12 mouse cellular contexts compared by ENCODE assay signal in genomic region chr11:51551253-51551652, GRCm38 (mm10). TPM values are rescaled to one million over a fixed set of nuclear protein-coding genes. Genes with fewer than 3 reads are reported as not detected.
DNase-seq lines count a peak whose midpoint lies in the region; ATAC-seq and TF ChIP-seq lines count a peak whose summit lies in the region.
"Had no signal": no experiment of that assay in that cellular context is flagged by ENCODE, and none has a peak within 500 bp of the region (broad histone marks: within the 10 kb centered on the region; RNA-seq: fewer than 3 reads in every experiment).

No protein-coding gene starts in this region.

- no peak overlapping the region for H3K4me3 ChIP-seq in hindbrain, embryonic 13.5 days
- H3K4me3 ChIP-seq: midbrain, embryonic 15.5 days had no signal

- H3K4me1 ChIP-seq in hindbrain, embryonic 13.5 days (replicated peaks) = peaks cover 19% of the 10 kb centered on the region
- H3K4me1 ChIP-seq: midbrain, embryonic 15.5 days had no signal

- TF ChIP-seq POLR2A in brain, embryonic 14.5 days (IDR thresholded peaks at IDR 0.05; ENCODE audit: borderline replicate concordance, extremely low read depth, insufficient read depth, insufficient read length, poor library complexity, severe bottlenecking) = no peak

- no peaks in the 10 kb centered on the region for H3K9me3 ChIP-seq in hindbrain, embryonic 13.5 days
- H3K9me3 ChIP-seq: midbrain, embryonic 15.5 days had no signal

- peak; percentile 10 for DNase-seq in kidney, adult 11 months
- no peak for DNase-seq in kidney, adult 18-20 months
- peak; percentile 53 for DNase-seq in brain, embryonic 14.5 days (ENCODE audit: low read depth)
- DNase-seq in kidney, postnatal 10 days = peak; percentile 70
- no peak for DNase-seq in thymus, postnatal 0 days (ENCODE audit: low spot score)
- DNase-seq: adrenal gland, postnatal 25 days; gastrocnemius, postnatal 10 days; left cerebral cortex, postnatal 4 days had no signal

- no peak overlapping the region for H3K27ac ChIP-seq in hindbrain, embryonic 13.5 days
- H3K27ac ChIP-seq: midbrain, embryonic 15.5 days had no signal

- peak; percentile 76 for ATAC-seq in megakaryocyte progenitor cell, adult 5-6 weeks (replicated peaks; ENCODE audit: poor library complexity)
- no peak for ATAC-seq in hindbrain, embryonic 13.5 days (ENCODE audit: low FRiP score)
- ATAC-seq in cerebellum, adult (ENCODE audit: insufficient number of reproducible peaks, low FRiP score, low TSS enrichment) = no peak
- ATAC-seq: midbrain, embryonic 15.5 days had no signal

- H3K4me2 ChIP-seq in hindbrain, embryonic 13.5 days = no peak overlapping the region
- H3K4me2 ChIP-seq: midbrain, embryonic 15.5 days had no signal

- no peaks in the 10 kb centered on the region for H3K36me3 ChIP-seq in hindbrain, embryonic 13.5 days
- H3K36me3 ChIP-seq: midbrain, embryonic 15.5 days had no signal

- no peak overlapping the region for H3K9ac ChIP-seq in hindbrain, embryonic 13.5 days
- H3K9ac ChIP-seq: midbrain, embryonic 15.5 days had no signal

- no peaks in the 10 kb centered on the region for H3K27me3 ChIP-seq in hindbrain, embryonic 13.5 days
- H3K27me3 ChIP-seq: midbrain, embryonic 15.5 days had no signal

- WGBS in hindbrain, embryonic 13.5 days = 71% methylated on average over 5 of the region's 5 CpGs

- TF ChIP-seq CTCF in brain, embryonic 14.5 days (IDR thresholded peaks at IDR 0.05; ENCODE audit: borderline replicate concordance, extremely low read depth, insufficient read depth, insufficient read length) = no peak

RNA-seq across cellular contexts. Expression of gene Phykpl, which starts 33.3 kb away (rescaled TPM):
- 6.6 and 9.3 TPM in 2 replicates for polyA plus RNA-seq in brain, embryonic 14.5 days (2012; rRNA removed)
- 10.7 and 11.2 TPM in 2 replicates for total RNA-seq in megakaryocyte progenitor cell, adult 5-6 weeks (2015)
- 9.8 and 15.4 TPM in 2 replicates for total RNA-seq in megakaryocyte progenitor cell, adult 5-6 weeks (2017)
- 10.5 and 11.0 TPM in 2 replicates for polyA plus RNA-seq in hindbrain, embryonic 13.5 days (2015; fragmentation: Nextera tagmentation; extraction: Ambion mirVana)
- 13.0 and 15.0 TPM in 2 replicates for polyA plus RNA-seq in thymus, postnatal 0 days (2015; fragmentation: Nextera tagmentation; extraction: Ambion mirVana)

RNA-seq across cellular contexts. Expression of gene Hnrnpab, which starts 55.4 kb away (rescaled TPM):
- 597 and 651 TPM in 2 replicates for polyA plus RNA-seq in brain, embryonic 14.5 days (2012; rRNA removed)
- total RNA-seq in megakaryocyte progenitor cell, adult 5-6 weeks (2015) = 645 and 667 TPM in 2 replicates
- 984 and 1,159 TPM in 2 replicates for total RNA-seq in megakaryocyte progenitor cell, adult 5-6 weeks (2017)
- 400 and 427 TPM in 2 replicates for polyA plus RNA-seq in hindbrain, embryonic 13.5 days (2015; fragmentation: Nextera tagmentation; extraction: Ambion mirVana)
- polyA plus RNA-seq in thymus, postnatal 0 days (2015; fragmentation: Nextera tagmentation; extraction: Ambion mirVana) = 505 and 542 TPM in 2 replicates

Comparison
In these comparisons a context has a peak if more than half of its experiments do, and no peak if none do; other contexts are left out.
1. DNase-seq: peak in kidney, adult 11 months (single experiment), brain, embryonic 14.5 days (single experiment) and kidney, postnatal 10 days (single experiment); none in kidney, adult 18-20 months (single experiment) and thymus, postnatal 0 days (single experiment).